Mouse (Mus musculus): Measurements from ENCODE around the gene Tub.

Gene Tub

GRCm38 (mm10) chr7:108950312-108950761 is at the start of gene Tub:
Tub (plus strand) TSS chr7:108950338.
- DNase-seq, result peak; percentile 21 to 57

GRCm38 (mm10) chr7:108903969-108904368 is 46.2 kb upstream of the Tub start:
- no peak for DNase-seq

DNA sequence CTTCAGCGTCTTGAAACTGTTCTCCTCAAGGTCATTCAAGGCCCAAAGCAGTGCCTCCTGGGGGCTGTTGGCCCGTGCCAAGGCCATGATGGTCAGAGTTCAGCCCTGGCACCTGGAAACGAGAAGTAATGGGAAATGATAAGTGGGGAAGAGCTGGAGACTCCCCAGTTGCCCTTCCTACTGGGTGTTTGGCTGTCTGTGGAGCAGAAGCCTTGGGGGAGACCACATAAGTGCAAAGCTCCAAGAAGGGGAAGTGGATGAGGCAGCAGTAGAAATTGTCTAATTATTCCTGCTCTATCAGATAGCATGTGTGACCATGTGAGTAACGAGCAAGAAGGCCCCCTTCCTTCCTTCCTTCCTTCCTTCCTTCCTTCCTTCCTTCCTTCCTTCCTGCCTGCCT is 23.1 kb upstream of the Tub start:
- no peak for DNase-seq

GRCm38 (mm10) chr7:108928280-108929188 is 21.6 kb upstream of the Tub start:
- no peak for DNase-seq

DNA sequence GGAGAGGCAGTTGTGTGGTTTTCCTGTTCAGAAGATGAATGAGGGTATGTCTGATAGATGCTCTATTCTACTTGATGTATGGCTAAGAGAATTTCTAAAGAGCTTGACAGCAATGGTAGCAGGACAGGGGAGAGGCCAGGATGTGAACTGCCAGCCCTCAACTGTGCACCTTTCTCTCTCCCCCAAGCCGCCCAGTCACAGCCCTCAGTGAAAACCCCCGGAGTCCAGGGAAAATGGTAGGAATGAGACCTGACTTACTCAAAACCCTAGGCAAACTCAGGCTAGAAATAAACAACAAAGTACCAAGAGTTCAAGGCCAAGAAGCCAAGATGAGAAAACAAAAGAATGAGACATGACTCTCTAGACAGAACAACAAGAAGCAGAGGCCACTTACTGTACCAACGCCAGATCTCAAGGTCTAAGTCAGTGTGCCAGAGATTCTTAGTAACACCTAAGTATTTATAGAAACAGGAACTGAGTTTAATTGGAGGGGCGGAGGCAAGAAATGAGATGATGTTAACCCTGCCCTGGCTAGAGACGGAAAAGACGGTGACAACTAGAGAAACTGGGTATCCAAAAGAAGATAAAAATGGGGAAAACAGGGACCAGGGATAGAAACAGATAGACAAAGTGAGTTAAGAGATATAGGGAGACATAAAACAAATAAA is 20.3 kb upstream of the Tub start, which contains the start of gene Nlrp10:
Nlrp10 (minus strand) TSS at position 453 of the 668 bp plus-strand sequence.
- no peak for DNase-seq

DNA sequence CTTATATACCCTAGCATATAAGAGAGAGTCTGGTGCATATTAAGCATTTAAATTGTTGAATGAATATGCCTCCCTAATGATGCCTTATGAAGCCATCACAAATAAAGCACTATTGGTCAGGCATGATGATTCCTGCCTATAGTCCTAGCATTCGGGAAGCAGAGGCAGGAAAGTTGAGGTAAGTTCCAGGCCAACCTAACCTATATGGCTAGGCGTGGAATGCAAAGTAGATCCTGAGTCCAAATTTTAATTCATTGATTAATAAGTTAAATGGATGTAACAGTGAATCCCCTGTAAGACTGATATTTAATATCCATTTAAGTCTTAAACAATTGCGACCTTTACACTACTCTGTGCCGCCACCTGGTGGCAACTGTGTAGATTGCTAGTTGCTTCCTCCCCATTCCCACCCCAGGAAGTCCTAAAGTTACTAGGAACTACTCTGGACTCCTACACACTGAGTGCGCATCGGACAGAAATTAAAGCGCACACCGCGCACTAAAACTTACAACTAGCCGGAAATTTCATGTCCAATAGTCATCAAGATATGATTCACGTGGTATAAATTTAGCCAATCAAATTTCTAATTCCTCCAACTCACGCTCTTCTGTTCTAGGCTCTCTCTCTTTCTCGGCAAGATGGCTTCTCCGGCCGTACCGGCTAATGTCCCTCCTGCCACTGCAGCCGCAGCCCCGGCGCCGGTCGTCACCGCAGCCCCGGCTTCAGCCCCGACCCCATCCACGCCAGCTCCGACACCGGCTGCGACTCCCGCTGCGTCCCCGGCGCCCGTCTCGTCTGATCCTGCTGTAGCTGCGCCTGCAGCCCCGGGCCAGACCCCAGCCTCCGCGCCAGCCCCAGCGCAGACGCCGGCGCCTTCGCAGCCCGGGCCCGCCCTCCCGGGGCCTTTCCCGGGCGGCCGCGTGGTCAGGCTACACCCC is 16.1 kb upstream of the Tub start, which contains the start of gene Eif3f:
Eif3f (plus strand) TSS at position 624 of the 938 bp plus-strand sequence.
- peak; percentile 94 to 96 for DNase-seq

- DNase-seq, result peak; percentile 13 to 25
Measured at GRCm38 (mm10) chr7:108934836-108935235, 15.3 kb upstream of the Tub start.

DNA sequence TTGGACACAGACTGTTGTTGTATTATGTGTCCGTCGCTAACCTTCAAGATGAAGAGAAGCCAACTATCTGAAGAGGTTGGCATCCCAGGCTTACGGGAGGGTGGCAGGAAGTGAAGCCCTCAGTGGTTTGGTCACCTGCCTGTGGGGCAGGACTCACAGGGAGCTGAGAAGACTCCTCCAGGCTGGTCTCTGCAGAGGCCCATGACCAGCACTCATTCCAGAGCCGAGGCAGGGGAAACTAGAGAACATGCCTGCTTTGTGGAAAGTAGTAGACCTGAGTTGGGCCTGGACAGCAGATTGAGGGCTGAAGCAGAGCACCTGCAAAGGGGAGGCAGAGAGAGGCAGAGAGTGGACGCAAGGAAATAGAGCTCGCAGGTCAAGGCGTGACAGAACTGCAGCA is 14.7 kb upstream of the Tub start:
- no peak for DNase-seq

- DNase-seq, result no peak
Measured at GRCm38 (mm10) chr7:108936591-108936990, 13.5 kb upstream of the Tub start.

DNA sequence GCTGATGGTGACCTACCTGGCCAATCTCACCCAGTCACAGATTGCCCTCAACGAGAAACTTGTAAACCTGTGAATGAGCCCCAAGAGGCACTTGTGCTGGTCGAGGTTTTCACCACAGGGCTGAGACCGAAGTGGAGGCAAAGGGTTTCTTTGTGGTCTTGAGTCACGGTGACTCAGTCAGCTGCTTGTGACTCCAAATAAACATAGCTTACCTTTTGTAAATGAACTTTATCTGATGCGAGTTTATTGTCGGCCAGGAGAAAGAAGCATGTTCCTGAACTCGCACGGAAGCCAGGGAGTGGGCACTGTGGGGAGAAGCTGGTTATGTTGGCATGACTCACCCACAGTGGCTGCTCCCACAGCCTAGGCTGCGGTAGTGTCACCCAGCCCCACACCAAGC is 8.7 kb upstream of the Tub start:
- DNase-seq, result no peak

DNA sequence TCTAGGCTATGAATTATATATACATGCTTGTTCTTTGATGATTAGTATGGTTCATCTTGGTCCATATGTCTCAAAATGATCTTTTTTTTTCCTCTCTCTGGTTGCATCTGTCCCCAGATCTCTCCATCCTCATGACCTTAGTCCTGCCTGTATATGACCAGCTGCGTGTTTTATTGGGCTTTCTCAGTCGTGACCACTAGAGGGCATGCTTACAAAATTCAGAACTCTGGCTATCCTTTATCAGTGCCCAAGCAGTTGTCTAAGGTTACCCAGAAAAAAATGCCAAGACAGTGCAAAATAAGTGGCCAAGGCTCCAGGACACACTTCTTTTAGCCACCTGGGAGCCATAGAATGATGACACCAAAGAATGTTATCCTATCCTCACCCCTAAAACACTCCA is 6.1 kb upstream of the Tub start:
- DNase-seq, result peak; percentile 46 to 57

GRCm38 (mm10) chr7:108948611-108949010 is 1.5 kb upstream of the Tub start:
- DNase-seq, result no peak

DNA sequence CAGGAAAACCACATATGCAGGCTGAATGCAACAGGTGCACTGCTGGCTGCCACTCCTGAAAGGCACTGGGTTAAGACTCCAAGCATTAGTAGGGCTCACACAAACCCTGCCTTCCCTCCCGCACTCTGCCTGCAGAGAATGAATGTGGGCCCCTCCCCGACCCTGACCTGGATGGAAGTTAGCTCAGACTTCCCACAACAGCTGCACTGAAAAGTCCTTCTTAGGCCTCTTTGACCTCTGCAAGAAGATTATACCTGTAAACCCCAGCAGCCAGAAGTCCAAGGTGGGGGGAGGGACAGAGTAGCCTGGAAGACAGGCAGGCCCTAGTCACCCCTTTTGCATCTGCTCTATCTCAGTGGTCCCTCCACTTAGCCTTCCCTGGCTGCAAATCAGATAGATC is 837 bp upstream of the Tub start:
- DNase-seq, result no peak

DNA sequence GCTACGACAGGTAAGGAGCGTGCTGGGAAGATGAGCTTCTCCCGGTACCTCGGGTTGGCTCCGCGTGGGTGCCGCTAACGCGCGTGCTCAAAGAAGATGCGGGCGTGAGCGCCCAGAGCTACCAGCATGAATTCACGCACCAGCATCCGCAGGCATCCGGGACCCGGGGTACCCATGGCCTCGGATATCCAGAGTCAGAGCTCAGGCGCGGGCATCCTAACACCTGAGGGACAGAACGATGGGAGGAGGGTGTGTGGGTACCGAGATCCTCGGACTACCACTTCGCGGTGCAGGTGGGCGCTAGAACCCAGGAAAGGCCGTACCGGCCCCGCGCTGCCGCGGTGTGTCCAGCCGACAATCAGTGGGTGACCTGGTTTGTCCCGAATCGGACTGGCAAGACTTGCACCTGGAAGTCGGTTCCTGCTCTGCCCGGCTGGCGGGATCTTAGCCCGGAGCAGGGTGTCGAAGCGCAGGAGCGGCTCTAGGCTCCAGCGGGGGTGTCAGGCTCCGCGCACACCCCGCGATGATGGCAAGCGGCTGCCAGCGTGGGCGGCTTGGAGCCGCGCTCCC is 709 bp downstream of the Tub start:
- no peak for DNase-seq

GRCm38 (mm10) chr7:108952801-108953200 is 2.7 kb downstream of the Tub start:
- no peak for DNase-seq

DNA sequence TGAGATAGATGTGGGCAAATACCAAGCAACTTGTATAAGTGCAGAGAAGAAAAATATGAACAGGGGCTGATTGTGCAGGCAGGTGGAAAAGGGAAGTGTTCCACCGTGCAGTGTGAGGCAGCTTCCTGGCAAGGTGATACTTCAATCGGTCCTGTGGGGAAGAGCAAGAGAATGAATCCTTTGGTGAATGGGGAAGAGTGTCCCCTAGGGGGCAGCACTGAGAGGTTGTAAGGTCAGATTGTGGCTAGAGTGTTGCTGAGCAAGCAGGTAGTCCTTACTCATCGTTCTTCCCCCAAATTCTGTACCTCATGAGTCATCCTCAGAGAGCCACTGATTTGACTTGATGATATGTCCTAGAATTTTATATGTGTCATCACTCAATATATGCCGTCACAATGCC is 4.0 kb downstream of the Tub start:
- DNase-seq, result peak in 1 of 2 experiments; percentile 53

- no peak for DNase-seq
Measured at GRCm38 (mm10) chr7:108957734-108958133, 7.6 kb downstream of the Tub start.

GRCm38 (mm10) chr7:108965968-108966367 is 15.8 kb downstream of the Tub start:
- DNase-seq, result no peak

- peak; percentile 40 to 58 for DNase-seq
Measured at GRCm38 (mm10) chr7:108966742-108967362, 16.7 kb downstream of the Tub start.

DNA sequence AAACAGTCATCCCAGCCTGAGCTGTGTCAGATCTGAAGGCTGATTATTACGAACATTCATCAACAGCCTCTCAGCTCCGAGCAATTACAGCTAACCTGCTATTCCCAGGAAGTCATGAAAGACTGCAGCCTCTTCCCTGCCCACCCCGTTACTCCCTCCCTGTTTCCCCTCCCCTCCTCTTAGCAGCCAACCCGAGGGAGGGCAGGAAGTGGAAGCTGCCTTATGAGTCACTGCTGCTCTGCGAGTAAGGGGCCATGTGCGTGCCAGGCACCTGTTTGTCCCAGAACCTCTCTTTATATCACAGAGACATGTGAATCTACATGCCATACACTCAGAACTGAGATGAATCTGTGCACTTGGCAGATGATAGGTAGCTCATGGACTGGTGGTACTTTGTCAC is 18.1 kb downstream of the Tub start:
- no peak for DNase-seq

DNA sequence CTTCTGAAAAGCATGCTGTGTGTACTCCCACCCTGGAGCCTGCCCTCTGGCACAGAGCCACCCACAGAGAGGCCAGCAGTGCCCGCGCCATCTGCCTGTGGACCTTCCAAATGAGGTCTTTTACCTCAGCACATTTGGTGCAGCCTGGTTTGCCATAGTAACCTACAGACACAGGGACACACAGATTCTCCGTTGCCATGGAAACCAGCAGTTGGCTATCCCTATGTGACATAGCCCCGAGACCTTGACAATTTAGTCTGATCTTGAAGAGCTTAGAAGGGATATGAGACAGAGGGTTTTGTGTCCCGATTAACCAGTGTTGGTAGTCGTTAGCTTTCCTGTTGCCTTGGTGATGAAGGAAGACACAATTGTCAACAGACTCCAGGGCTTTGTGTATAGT is 22.1 kb downstream of the Tub start:
- no peak for DNase-seq

Measured in kidney, postnatal 36 days (tissue).